ENCODE assay signal across 20 mouse cellular contexts in the genomic region with DNA sequence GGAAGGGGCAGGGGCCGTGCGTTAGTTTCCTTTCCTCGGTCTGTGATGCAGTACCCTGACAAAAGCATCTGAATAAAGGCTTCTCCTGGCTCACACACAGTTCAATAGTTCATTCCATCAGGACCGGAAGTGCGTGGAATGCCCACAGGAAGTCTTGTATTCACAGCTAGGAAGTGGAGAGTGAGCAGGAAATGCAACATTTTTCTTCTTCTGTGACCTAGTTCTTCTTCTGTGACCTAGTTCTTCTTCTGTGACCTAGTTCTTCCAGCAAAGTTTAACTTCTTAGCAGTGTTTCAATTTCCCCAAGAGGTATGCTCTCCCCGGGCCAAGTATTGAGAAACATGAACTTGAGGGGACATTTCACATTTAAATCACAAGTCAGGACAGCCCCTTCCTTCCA. TPM values are rescaled to one million over a fixed set of nuclear protein-coding genes. Genes with fewer than 3 reads are reported as not detected.
A peak's percentile ranks its signal among the peaks of the same experiment; 100 is the strongest.
DNase-seq lines count a peak whose midpoint lies in the region; ATAC-seq and TF ChIP-seq lines count a peak whose summit lies in the region.
"Had no signal": no experiment of that assay in that cellular context is flagged by ENCODE, and none has a peak within 500 bp of the region (broad histone marks: within the 10 kb centered on the region; RNA-seq: fewer than 3 reads in every experiment).

No protein-coding gene starts in this region.

- no peaks in the 10 kb centered on the region for H3K27me3 ChIP-seq in lung, postnatal 0 days (replicated peaks; ENCODE audit: insufficient read depth, low read length)
- H3K27me3 ChIP-seq in thymus, adult 2 months (ENCODE audit: control insufficient read depth, insufficient read depth, low read length): no peaks in the 10 kb centered on the region
- H3K27me3 ChIP-seq: CH12.LX; embryonic facial prominence, embryonic 12.5 days; hindbrain, embryonic 13.5 days; lung, embryonic 15.5 days; neural tube, embryonic 15.5 days had no signal

- peak; percentile 45 for TF ChIP-seq EP300 in lung, postnatal 0 days (IDR thresholded peaks at IDR 0.05)

- no peaks in the 10 kb centered on the region for H3K36me3 ChIP-seq in lung, postnatal 0 days (ENCODE audit: insufficient read depth, low read length)
- no peaks in the 10 kb centered on the region for H3K36me3 ChIP-seq in thymus, adult 2 months (ENCODE audit: control insufficient read depth, insufficient read depth, low read length)
- H3K36me3 ChIP-seq: embryonic facial prominence, embryonic 12.5 days; hindbrain, embryonic 13.5 days; limb, embryonic 10.5 days; lung, embryonic 15.5 days; neural tube, embryonic 15.5 days had no signal

- H3K9me3 ChIP-seq in lung, postnatal 0 days (ENCODE audit: low read length): no peaks in the 10 kb centered on the region
- H3K9me3 ChIP-seq: embryonic facial prominence, embryonic 12.5 days; hindbrain, embryonic 13.5 days; limb, embryonic 10.5 days; lung, embryonic 15.5 days; neural tube, embryonic 15.5 days had no signal

- intact Hi-C loops in gastrocnemius, postnatal 36 days (cut with DNase I): no loop called here

- 42% methylated on average over 6 of the region's 6 CpGs for WGBS in lung, postnatal 0 days
- 23% methylated on average over 6 of the region's 6 CpGs for WGBS in thymus, adult 2 months

- no peak overlapping the region for H3K4me3 ChIP-seq in lung, postnatal 0 days (ENCODE audit: low read depth, low read length)
- H3K4me3 ChIP-seq in thymus, adult 2 months (ENCODE audit: control insufficient read depth, insufficient read depth, low read length): no peak overlapping the region
- H3K4me3 ChIP-seq: embryonic facial prominence, embryonic 12.5 days; hindbrain, embryonic 13.5 days; limb, embryonic 10.5 days; lung, embryonic 15.5 days; neural tube, embryonic 15.5 days had no signal

- DNase-seq in lung, postnatal 0 days (ENCODE audit: low spot score): peak; percentile 64
- DNase-seq in lung, adult 18-20 months: no peak
- DNase-seq in thymus, adult 2 months: peak; percentile 50
- no peak for DNase-seq in ovary, adult 18-20 months (ENCODE audit: low spot score)
- no peak for DNase-seq in gastrocnemius, postnatal 36 days
- no peak for DNase-seq in urinary bladder, postnatal 4 days (ENCODE audit: low spot score in 2 of 2)
- DNase-seq: adrenal gland, postnatal 14 days; cerebellum, adult 2 months; heart, adult 11 months; kidney, postnatal 10 days had no signal

- H3K9ac ChIP-seq in lung, postnatal 0 days (replicated peaks; ENCODE audit: low read depth): no peak overlapping the region
- H3K9ac ChIP-seq: embryonic facial prominence, embryonic 12.5 days; hindbrain, embryonic 13.5 days; lung, embryonic 15.5 days; neural tube, embryonic 15.5 days had no signal

- no peak overlapping the region for H3K27ac ChIP-seq in lung, postnatal 0 days (ENCODE audit: low read length)
- peak overlapping the region; percentile 98 for H3K27ac ChIP-seq in thymus, adult 2 months (ENCODE audit: control insufficient read depth, insufficient read depth, low read length)
- H3K27ac ChIP-seq: embryonic facial prominence, embryonic 12.5 days; hindbrain, embryonic 13.5 days; limb, embryonic 10.5 days; lung, embryonic 15.5 days; neural tube, embryonic 15.5 days had no signal

- H3K4me1 ChIP-seq in lung, postnatal 0 days (ENCODE audit: insufficient read depth, low read depth, low read length): no peaks in the 10 kb centered on the region
- H3K4me1 ChIP-seq in thymus, adult 2 months (replicated peaks; ENCODE audit: control insufficient read depth, insufficient read depth, low read length): peaks cover 32% of the 10 kb centered on the region
- H3K4me1 ChIP-seq: embryonic facial prominence, embryonic 12.5 days; hindbrain, embryonic 13.5 days; limb, embryonic 10.5 days; neural tube, embryonic 15.5 days had no signal

- no peak overlapping the region for H3K4me2 ChIP-seq in lung, postnatal 0 days (replicated peaks; ENCODE audit: low read depth, low read length)
- H3K4me2 ChIP-seq: embryonic facial prominence, embryonic 12.5 days; hindbrain, embryonic 13.5 days; liver, embryonic 11.5 days; lung, embryonic 15.5 days; neural tube, embryonic 15.5 days had no signal

- ATAC-seq in lung, postnatal 0 days: peak; percentile 62
- ATAC-seq in common myeloid progenitor, adult 5-6 weeks (replicated peaks; ENCODE audit: low read depth, poor library complexity, severe bottlenecking): 0 out of 2 replicates have a peak, but pooled peaks have one; percentile 15
- ATAC-seq: intestine, embryonic 16.5 days had no signal

- no peak for TF ChIP-seq CTCF in lung, postnatal 0 days (IDR thresholded peaks at IDR 0.05)
- TF ChIP-seq CTCF in thymus, adult 2 months (IDR thresholded peaks at IDR 0.05; ENCODE audit: borderline replicate concordance, control insufficient read depth, extremely low read depth, insufficient read depth, low read length, poor library complexity): no peak

- TF ChIP-seq POLR2A in thymus, adult 2 months (IDR thresholded peaks at IDR 0.05; ENCODE audit: control insufficient read depth, extremely low read depth, insufficient read depth, low read length, poor library complexity): no peak

RNA-seq across cellular contexts. Expression of a gene that starts 23.6 kb away (rescaled TPM):
- polyA plus RNA-seq in lung, postnatal 0 days (2015; fragmentation: Nextera tagmentation; extraction: Ambion mirVana): 4.6 and 5.3 TPM in 2 replicates
- total RNA-seq in common myeloid progenitor, adult 5-6 weeks (2017): not detected in 2 replicates
- polyA plus RNA-seq in thymus, adult 2 months (2012; rRNA removed): 0.13 and 0.22 TPM in 2 replicates
- not detected for total RNA-seq in gastrocnemius, postnatal 36 days (2021)
- total RNA-seq: CH12.LX; left cerebral cortex, adult 18-20 months had no signal
- polyA plus RNA-seq: limb, embryonic 10.5 days had no signal

Comparison
In these comparisons a context has a peak if more than half of its experiments do, and no peak if none do; other contexts are left out.
1. DNase-seq: peak in lung, postnatal 0 days (single experiment) and thymus, adult 2 months (single experiment); none in lung, adult 18-20 months (0 of 2), ovary, adult 18-20 months (single experiment), gastrocnemius, postnatal 36 days (0 of 2) and urinary bladder, postnatal 4 days (0 of 2).